Mouse (Mus musculus) kidney, adult 8-10 months (tissue): ENCODE measurements around the gene Fhad1.

Source experiments
- DNase-seq, 2 experiments: peaks; one replicate each; pipeline ENCODE4 v3.0.0; 2022

Gene Fhad1

GRCm38 (mm10) chr4:141881289-141881914 lies 133.5 kb downstream of the Fhad1 start:
- DNase-seq, result no peak

DNA sequence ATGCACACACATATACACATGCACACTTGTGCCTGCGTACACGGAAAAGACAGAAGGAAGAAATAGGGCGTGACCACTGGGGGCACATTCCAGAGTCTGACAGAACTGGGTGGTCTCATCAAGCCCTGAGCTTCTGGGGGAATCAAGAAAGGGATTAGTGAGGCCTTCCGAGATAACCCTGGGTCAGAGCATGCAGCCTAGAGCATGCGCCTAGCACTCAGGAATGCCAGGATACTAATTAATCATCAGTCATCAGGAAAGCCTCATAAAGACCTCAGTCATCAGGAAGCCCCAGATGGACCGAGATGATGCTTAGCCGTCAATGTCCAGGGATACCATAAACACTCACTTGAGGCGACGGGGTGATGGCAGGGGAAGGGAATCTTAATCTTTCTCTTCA lies 135.0 kb downstream of the Fhad1 start:
- no peak for DNase-seq

DNA sequence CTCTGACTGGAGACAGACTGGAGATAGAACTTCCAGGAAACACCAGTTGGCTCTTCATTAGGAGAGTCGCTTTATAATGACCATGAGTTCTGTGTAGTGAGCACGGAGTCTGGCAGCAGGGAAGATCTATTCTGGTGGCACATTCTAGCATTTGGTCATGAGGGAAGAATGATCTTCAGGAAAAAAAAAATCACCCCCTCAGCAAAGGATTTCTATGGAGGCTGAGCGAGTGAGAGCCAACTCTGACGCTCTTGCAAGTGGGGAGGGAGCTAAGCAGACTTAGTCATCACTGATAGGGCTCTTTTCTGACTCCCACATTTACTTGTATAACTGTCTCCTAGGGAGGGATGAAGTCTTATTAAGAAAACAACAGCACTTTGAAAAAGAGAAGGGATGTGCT lies 135.8 kb downstream of the Fhad1 start:
- no peak for DNase-seq

DNA sequence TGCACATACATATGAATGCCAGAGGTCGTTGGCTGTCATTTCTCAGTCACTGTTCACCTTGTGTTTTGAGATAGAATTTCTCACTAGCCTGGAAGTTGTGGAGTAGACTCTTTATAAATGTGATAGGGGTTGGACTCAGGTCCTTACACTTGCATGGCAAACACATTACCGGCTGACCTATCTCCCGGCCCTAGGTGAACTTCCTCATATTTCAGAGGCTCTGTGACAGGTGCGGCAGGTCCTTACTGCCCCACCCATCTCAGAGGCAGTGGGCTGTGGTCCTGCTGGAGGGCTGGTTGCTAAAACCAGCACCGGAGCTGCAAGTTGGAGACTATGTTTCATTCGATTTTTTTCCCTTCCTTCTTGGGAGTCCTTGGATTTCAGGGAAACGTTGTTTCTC lies 136.3 kb downstream of the Fhad1 start:
- no peak for DNase-seq

DNA sequence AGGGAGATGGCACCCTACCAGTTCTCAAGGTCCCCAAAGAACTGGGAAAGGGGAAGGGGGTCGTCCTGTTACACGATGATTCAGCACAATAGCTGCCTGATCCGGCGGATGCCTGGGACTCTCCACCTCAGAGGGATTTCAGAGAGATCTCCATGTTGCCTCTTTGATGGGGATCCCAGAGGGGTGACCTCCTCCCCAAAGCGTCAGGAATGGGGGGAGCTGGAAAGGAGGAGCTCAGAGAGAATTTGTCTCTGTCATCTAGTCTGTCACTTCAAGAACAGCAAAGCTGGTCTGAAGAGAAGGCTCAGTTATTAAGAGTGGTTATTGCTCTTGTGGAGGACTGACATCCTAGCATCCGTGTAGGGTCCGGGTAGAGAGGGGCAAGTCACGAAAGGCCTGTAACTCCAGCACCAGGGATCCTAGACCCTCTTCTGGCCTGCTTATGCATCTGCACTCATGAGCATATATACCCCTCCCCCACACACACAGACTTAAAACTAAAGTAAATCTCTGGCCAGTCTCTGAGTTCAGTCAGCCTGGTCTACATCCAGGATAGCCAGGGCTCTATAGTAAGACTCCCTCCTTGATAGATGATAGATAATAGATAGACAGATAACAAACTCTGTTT lies 139.3 kb downstream of the Fhad1 start:
- no peak for DNase-seq

- DNase-seq, result peak; percentile 70 to 76
Measured at GRCm38 (mm10) chr4:141874601-141875460, 140.1 kb downstream of the Fhad1 start, which contains the start of gene Efhd2. Gene Efhd2, minus strand, starts transcription at chr4:141874920.

- no peak for DNase-seq
Measured at GRCm38 (mm10) chr4:141874111-141874600, 140.7 kb downstream of the Fhad1 start.

- no peak for DNase-seq
Measured at GRCm38 (mm10) chr4:141872977-141873376, 141.9 kb downstream of the Fhad1 start.

- no peak for DNase-seq
Measured at GRCm38 (mm10) chr4:141871909-141872308, 143.0 kb downstream of the Fhad1 start.

GRCm38 (mm10) chr4:141871333-141871725 lies 143.6 kb downstream of the Fhad1 start:
- no peak for DNase-seq

DNA sequence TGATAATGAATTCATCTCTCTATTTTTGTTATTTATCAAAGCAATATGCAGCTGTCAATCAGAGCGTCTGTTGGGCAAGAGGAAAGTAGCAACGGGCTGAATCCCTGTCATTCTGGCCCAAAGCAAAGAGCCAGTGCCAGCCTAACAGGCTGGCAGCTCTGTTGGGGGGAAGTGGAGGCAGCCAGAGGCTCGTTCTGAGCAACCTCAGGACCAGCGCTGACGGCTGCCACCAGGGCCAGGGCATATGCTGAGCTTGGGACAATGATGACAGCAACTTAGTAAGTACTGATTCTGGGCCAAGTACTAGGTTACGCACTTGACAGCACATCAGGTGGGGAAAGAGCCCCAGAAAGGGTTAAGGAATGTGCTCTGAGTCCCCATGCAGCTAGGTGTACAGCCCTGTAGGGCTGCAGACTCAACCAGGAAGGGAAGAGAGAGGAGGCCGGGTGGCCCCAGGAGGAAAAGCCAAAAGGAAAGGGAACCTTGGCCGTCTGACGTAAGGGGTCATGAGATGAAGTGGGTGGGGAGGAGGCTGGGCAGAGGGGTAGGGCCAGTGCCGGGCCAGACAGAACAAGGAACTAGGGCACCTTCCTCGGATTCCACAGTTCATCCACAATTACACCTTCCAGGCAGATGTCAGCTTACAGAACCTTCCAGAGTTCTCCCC lies 144.1 kb downstream of the Fhad1 start:
- peak; percentile 77 to 78 for DNase-seq

DNA sequence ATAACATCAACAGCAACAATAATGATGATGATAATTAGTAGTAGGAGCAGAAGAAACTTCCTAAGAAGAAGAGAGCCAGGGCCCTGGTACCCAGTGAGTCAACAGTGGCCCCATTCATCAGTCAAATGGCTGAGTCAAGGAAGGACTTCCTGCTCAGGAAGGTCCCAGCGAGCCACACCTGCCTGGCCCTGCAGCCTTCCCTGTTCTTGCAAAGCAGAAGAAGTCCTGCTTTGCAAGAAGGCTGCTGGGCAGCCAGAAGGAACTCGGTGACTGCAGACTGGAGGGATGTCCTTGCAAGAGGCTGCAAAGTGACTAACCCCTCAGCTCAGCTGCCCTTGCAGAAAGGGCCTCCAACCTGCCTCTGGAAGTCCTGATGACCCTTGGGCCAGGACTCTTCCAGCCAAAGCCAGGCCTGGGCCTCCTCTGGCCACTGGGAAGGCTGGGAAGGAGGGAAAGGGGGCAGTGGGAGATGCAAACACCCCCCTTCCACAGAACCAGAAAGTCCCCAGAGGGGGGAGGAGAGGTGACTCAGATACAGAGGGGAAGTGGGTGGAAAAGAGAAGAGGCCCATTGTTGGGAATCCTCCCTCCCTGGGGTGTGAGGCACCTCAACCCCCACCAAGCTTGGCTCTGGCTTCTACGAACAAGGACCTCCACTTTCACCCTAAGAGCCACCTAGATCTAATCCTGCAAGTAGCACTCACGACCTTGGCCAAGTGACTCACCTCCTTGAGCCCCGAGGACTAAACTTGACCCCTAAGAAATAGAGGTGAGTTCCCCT lies 145.3 kb downstream of the Fhad1 start:
- no peak for DNase-seq

DNA sequence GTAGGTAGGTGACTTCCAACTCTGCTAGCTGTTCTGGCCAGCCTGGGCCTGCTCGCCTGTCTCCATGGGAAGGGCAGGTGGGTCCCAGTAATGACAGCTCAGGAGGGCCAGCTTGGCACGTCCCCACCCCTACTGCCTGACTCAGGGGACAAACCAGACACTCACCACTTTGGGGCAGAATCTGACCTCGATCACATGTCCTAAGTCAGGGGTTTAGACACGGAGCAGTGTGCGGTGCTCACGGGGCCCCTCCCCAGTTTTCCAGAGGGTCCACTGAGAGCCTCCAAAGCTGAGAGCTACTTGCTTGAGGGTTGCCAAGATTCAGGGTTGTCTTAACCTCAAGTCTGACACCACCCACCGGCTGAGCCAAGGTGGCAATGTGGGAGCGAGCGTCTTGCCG lies 146.8 kb downstream of the Fhad1 start:
- DNase-seq, result no peak

- no peak for DNase-seq
Measured at GRCm38 (mm10) chr4:141867498-141867897, 147.4 kb downstream of the Fhad1 start.

DNA sequence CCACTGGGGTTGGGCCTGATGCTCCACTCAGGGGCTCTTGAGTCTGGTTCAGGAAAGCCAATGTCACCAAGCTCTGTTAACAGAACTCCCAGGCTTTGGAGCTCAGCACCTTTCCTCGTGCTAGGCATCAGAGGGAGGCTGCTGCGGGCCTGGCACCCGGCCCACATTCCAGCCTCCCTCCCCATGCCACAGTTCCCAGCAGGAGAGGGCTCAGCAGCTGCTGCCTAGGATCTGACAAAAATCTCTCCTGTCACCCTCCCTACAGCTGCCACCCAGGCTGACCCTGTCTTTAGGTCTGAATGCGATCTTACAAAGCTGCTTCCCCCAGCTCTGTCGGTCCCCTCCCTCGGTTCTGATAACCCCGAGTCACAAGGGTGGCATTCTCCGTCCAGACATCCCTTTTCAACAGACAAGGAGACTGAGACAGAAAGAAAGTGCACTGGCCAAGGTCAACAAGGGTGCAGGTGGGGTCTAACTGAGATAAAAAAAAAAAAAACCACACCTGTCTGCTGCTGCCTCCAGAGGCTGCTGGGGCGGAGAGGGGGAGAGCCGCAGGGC lies 147.9 kb downstream of the Fhad1 start:
- peak; percentile 48 to 65 for DNase-seq

DNA sequence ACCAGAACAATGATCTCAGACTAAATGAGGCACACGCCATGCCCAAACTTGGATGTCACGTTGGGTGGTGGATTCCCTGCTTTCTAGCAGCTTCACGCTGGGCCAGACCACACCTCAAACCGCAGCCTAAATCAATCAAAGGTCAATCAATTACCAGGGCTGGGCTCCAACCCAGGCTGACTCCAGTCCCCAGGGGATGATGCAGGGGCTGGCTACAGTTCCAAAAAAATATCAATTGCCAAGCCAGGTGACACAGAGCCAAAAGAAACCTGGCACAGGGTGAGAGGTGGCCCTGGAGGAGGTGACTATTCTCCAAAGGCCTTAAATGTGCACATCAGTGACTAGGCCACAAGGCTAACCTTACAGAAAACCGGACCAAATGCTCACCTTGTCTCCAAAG lies 149.3 kb downstream of the Fhad1 start:
- DNase-seq, result peak; percentile 39 to 52

GRCm38 (mm10) chr4:141865006-141865405 lies 149.9 kb downstream of the Fhad1 start:
- DNase-seq, result no peak

- no peak for DNase-seq
Measured at GRCm38 (mm10) chr4:141864506-141864905, 150.4 kb downstream of the Fhad1 start.

GRCm38 (mm10) chr4:141863726-141864280 lies 151.1 kb downstream of the Fhad1 start:
- DNase-seq, result no peak

DNA sequence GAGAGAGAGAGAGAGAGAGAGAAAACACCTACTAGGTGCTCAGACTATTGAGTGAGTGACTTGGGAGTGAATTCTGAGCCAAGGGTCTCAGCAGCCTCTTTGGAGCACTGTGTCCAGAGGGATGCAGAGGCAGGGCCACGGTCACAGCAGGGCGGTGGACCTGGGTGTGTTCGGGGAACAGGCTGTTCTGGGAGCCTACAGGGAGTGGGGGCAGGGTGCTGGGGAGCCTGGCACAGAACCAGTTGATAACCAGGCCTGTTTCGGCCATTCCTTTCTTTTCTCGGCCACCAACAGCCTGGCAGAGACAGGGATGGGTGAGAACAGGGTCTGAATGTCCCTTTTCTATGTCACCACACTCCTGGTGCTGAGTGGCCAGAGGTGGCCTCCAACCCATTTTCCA lies 152.0 kb downstream of the Fhad1 start:
- DNase-seq, result no peak

- no peak for DNase-seq
Measured at GRCm38 (mm10) chr4:141861591-141862295, 153.1 kb downstream of the Fhad1 start.
